Mouse (Mus musculus): ENCODE measurements around the gene Atp13a2.

GRCm38 (mm10) chr4:140949052-140949451, 37.6 kb upstream of the Atp13a2 start:
- TF ChIP-seq CTCF (IDR thresholded peaks at IDR 0.05; ENCODE audit: borderline replicate concordance, extremely low read depth, insufficient read depth, insufficient read length) (no peak), POLR2A (IDR thresholded peaks at IDR 0.05; ENCODE audit: borderline replicate concordance, extremely low read depth, insufficient read depth, insufficient read length, poor library complexity, severe bottlenecking) (no peak)

All from brain, embryonic 14.5 days (tissue).